Mouse (Mus musculus): ENCODE measurements around the gene Rbpms2. TPM values are rescaled to one million over a fixed set of nuclear protein-coding genes. Genes with fewer than 3 reads are reported as not detected.

Gene Rbpms2
- total and polyA plus RNA-seq, 2 experiments from 2014 or later = 3.1 to 3.4 TPM

DNA sequence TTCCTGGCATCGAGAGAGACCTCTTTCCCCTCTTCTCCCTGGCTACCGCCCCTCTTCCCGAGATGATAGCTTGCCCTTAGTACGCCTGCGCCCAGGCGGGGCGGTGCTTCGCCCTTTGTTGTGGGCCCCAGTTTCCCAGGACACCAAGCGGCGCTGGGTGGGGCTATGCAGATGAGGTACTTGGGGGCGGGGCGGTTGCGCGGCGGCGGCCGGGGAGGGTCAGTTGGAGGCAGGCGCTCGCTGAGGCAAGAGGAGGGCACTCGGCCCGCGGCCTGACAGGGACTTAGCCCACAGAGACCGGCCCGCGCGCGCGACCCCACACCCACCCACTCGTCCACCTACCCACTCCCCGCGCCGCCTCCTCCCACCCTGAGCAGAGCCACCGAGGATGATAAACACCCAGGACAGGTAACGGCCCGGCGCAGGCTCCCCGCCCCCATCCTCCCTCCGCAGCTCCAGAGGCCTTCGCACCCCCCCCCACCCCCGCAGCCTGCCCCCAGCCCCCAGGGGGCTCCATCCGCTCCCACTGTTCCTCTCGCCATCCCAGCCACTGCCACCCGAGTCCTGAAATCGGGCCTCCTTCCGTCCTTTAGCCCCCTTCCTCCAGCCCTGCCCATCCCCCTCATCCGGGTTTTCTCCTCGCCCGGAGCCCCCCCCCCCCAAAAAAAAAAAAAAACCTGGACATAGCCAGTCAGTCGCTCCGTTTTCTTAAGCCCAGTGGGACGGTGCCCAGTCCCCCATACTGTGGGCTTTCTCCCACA is 47.1 kb downstream of the Rbpms2 start:
- Histone ChIP-seq H3K27me3 (ENCODE audit: insufficient read depth, low read length) (no peaks in the 10 kb centered on the region), H3K36me3 (ENCODE audit: insufficient read depth, low read length) (no peaks in the 10 kb centered on the region), H3K4me1 (ENCODE audit: insufficient read depth, low read length) (peaks cover 25% of the 10 kb centered on the region), H3K9ac (replicated peaks; ENCODE audit: low read length, poor library complexity, severe bottlenecking) (peak overlapping the region; percentile 76), H3K27ac (ENCODE audit: low read depth, low read length) (peak overlapping the region; percentile 80), H3K4me2 (ENCODE audit: low read depth, low read length, poor library complexity, severe bottlenecking) (peak overlapping the region; percentile 87), H3K9me3 (ENCODE audit: low read length) (no peaks in the 10 kb centered on the region), H3K4me3 (ENCODE audit: low read depth, low read length) (peak overlapping the region; percentile 59)
- peak; percentile 97 for ATAC-seq (ENCODE audit: low FRiP score)
- WGBS = under 1% methylated on average over 27 of the region's 51 CpGs
- peak; percentile 98 for DNase-seq (ENCODE audit: low spot score)
- TF ChIP-seq CTCF (IDR thresholded peaks at IDR 0.05) = 0 out of 2 replicates have a peak, but pooled peaks have one; percentile 19

DNA sequence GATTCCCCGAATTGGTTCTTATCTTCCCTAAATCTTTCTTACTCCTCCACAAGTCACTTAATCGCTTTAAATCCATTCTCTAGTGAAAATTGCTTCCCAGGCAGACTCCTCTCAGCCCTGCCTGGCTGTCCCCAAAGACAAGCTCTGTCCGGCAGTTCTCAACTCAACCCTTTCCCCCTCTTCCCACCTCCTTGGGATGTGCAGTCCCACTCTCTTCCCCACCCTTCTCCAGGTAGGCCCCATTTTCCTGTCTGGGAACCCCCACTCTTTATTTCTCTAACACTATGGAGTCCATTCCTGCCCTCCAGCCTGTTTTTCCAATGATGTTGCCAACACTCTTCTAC is 47.6 kb downstream of the Rbpms2 start:
- H3K4me1 ChIP-seq (ENCODE audit: insufficient read depth, low read length) = peaks cover 25% of the 10 kb centered on the region
- WGBS = 0% methylated on average over 3 of the region's 3 CpGs
- H3K27ac ChIP-seq (ENCODE audit: low read depth, low read length) = peak overlapping the region; percentile 80
- ATAC-seq (ENCODE audit: low FRiP score) (no peak), DNase-seq (ENCODE audit: low spot score) (no peak)
- H3K36me3 ChIP-seq (ENCODE audit: insufficient read depth, low read length) = no peaks in the 10 kb centered on the region
- TF ChIP-seq CTCF (IDR thresholded peaks at IDR 0.05) = no peak
- peak overlapping the region; percentile 76 for H3K9ac ChIP-seq (replicated peaks; ENCODE audit: low read length, poor library complexity, severe bottlenecking)
- H3K4me3 ChIP-seq (ENCODE audit: low read depth, low read length) = peak overlapping the region; percentile 59
- no peaks in the 10 kb centered on the region for H3K9me3 ChIP-seq (ENCODE audit: low read length)
- H3K27me3 ChIP-seq (ENCODE audit: insufficient read depth, low read length) = no peaks in the 10 kb centered on the region
- H3K4me2 ChIP-seq (ENCODE audit: low read depth, low read length, poor library complexity, severe bottlenecking) = peak overlapping the region; percentile 87

DNA sequence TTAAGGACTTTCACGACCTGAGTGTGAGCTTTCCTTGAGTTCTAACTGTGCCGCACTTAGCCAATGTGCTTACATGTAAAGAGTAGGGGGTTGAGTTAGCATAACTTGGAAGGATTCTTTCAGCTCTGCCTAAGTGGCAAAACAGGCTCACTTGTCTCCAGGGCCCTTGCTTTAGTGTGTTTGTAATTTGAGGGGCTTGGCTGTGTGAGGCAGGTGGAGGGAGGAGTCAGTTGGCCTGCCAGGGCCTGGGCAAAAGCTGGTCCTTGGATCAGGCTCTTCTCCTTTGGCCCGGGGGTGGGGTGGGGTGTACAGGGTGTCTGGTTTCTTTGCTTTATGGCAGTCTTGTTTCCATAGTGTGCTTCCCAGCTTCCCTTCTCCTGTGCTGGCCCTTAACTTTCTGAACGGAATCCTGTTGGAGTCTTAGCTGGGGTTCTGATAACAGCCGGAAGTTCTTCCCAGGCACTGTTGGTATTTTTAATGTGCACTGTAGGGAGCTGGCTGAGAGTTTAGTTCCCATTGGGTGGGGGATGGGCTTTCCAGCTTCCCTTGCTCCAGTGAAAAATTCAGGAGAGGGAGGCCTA is 49.8 kb downstream of the Rbpms2 start:
- Histone ChIP-seq H3K9me3 (ENCODE audit: low read length) (no peaks in the 10 kb centered on the region), H3K36me3 (ENCODE audit: insufficient read depth, low read length) (no peaks in the 10 kb centered on the region), H3K4me2 (ENCODE audit: low read depth, low read length, poor library complexity, severe bottlenecking) (peak overlapping the region; percentile 45), H3K4me3 (ENCODE audit: low read depth, low read length) (peak overlapping the region; percentile 13), H3K9ac (replicated peaks; ENCODE audit: low read length, poor library complexity, severe bottlenecking) (0 out of 2 replicates have a peak overlapping the region, but pooled peaks have one; percentile 33), H3K27ac (ENCODE audit: low read depth, low read length) (peak overlapping the region; percentile 47; the same call in 1 of the 2 replicates), H3K4me1 (ENCODE audit: insufficient read depth, low read length) (peaks cover 25% of the 10 kb centered on the region), H3K27me3 (ENCODE audit: insufficient read depth, low read length) (no peaks in the 10 kb centered on the region)
- DNase-seq (ENCODE audit: low spot score) (no peak), ATAC-seq (ENCODE audit: low FRiP score) (no peak)
- no peak for TF ChIP-seq CTCF (IDR thresholded peaks at IDR 0.05)
- 24% methylated on average over 5 of the region's 5 CpGs for WGBS

DNA sequence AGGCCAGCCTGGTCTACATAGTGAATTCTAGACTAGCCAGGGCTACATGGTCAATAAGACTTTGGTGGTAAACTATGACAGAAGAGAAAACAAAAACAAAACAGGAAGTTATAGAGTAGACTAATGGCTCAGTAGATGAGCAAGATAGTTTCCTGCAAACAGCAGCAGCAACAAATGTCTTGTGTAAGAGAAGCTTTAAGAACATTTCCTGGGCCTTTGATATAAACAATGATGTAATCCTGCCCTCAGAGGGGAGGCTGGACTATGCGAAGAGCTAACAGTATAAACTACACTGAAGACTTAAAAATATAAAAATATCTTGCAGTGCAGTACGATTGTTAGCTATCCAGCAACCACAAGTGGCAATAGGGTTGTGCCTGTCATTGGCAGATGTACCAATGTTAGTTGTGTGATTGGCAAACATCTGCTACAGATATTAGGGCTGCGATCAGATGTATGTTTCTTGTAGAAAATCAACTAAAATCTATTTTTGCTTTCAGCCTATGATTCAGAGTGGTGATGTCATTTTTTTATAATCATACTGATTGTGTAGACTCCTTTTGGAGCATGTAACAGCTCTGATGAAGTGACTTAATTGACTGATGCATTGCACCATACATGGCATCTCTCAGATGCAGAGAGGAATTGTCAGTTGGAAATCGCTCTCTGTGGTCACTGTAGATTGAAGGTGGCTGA is 51.6 kb downstream of the Rbpms2 start:
- H3K9me3 ChIP-seq (ENCODE audit: low read length) = no peaks in the 10 kb centered on the region
- WGBS = 86% methylated on average over 4 of the region's 4 CpGs
- no peaks in the 10 kb centered on the region for H3K27me3 ChIP-seq (ENCODE audit: insufficient read depth, low read length)
- H3K4me3 ChIP-seq (ENCODE audit: low read depth, low read length) = no peak overlapping the region
- H3K27ac ChIP-seq (ENCODE audit: low read depth, low read length) = no peak overlapping the region
- no peak overlapping the region for H3K9ac ChIP-seq (replicated peaks; ENCODE audit: low read length, poor library complexity, severe bottlenecking)
- no peaks in the 10 kb centered on the region for H3K36me3 ChIP-seq (ENCODE audit: insufficient read depth, low read length)
- no peak for TF ChIP-seq CTCF (IDR thresholded peaks at IDR 0.05)
- ATAC-seq (ENCODE audit: low FRiP score) = no peak
- no peak overlapping the region for H3K4me2 ChIP-seq (ENCODE audit: low read depth, low read length, poor library complexity, severe bottlenecking)
- DNase-seq (ENCODE audit: low spot score) = no peak
- peaks cover 23% of the 10 kb centered on the region for H3K4me1 ChIP-seq (ENCODE audit: insufficient read depth, low read length)

DNA sequence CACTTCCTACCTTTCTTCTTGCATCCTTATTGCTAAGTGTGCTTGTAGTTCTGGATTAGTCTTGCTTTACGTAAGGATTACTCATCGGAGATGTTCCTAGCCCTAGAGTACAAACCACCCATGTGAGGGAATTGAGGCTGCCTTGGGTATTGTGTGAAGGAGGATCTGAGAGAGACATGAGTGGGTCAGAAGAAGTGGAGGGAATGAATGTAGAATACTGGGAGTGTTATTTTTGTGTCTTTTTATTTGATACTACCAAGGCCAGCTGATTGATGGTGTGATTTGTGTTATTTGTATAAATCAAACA is 52.1 kb downstream of the Rbpms2 start:
- peaks cover 23% of the 10 kb centered on the region for H3K4me1 ChIP-seq (ENCODE audit: insufficient read depth, low read length)
- no peaks in the 10 kb centered on the region for H3K27me3 ChIP-seq (ENCODE audit: insufficient read depth, low read length)
- no peak overlapping the region for H3K9ac ChIP-seq (replicated peaks; ENCODE audit: low read length, poor library complexity, severe bottlenecking)
- peaks cover 2% of the 10 kb centered on the region; the same call in 1 of the 2 replicates for H3K36me3 ChIP-seq (ENCODE audit: insufficient read depth, low read length)
- no peak overlapping the region for H3K4me3 ChIP-seq (ENCODE audit: low read depth, low read length)
- 81% methylated on average over 2 of the region's 2 CpGs for WGBS
- DNase-seq (ENCODE audit: low spot score) (no peak), ATAC-seq (ENCODE audit: low FRiP score) (no peak)
- no peak overlapping the region for H3K4me2 ChIP-seq (ENCODE audit: low read depth, low read length, poor library complexity, severe bottlenecking)
- TF ChIP-seq CTCF (IDR thresholded peaks at IDR 0.05) = no peak
- no peaks in the 10 kb centered on the region for H3K9me3 ChIP-seq (ENCODE audit: low read length)
- no peak overlapping the region for H3K27ac ChIP-seq (ENCODE audit: low read depth, low read length)

DNA sequence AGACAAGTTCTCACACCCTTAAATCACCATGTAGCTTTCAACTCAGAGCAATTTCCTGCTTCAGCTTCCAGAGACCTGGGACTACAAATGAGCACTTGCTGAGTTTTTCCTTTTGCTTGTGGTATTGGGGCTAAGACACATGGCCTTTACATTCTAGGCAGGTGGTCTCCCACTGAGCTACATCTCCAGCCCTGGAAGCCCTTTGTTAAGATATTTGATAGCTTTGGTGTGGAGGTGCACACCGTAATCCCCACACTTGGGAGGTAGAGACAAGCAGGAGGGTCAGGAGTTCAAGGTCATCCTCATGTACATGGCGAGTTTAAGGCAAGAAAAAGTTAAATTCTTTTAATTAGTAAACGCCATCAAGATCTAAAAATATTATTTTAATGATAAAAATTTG is 52.7 kb downstream of the Rbpms2 start:
- Histone ChIP-seq H3K36me3 (ENCODE audit: insufficient read depth, low read length) (peaks cover 3% of the 10 kb centered on the region; the same call in 1 of the 2 replicates), H3K4me3 (ENCODE audit: low read depth, low read length) (no peak overlapping the region), H3K4me2 (ENCODE audit: low read depth, low read length, poor library complexity, severe bottlenecking) (no peak overlapping the region), H3K9ac (replicated peaks; ENCODE audit: low read length, poor library complexity, severe bottlenecking) (no peak overlapping the region), H3K9me3 (ENCODE audit: low read length) (no peaks in the 10 kb centered on the region), H3K27ac (ENCODE audit: low read depth, low read length) (no peak overlapping the region), H3K4me1 (ENCODE audit: insufficient read depth, low read length) (peaks cover 23% of the 10 kb centered on the region), H3K27me3 (ENCODE audit: insufficient read depth, low read length) (no peaks in the 10 kb centered on the region)
- WGBS = 87% methylated on average over 3 of the region's 3 CpGs
- DNase-seq (ENCODE audit: low spot score) = no peak
- no peak for ATAC-seq (ENCODE audit: low FRiP score)
- TF ChIP-seq CTCF (IDR thresholded peaks at IDR 0.05) = no peak

Data from midbrain, postnatal 0 days (tissue).